Mouse (Mus musculus): ENCODE data around the gene Gm42417.
"Not testable (repeated sequence)": the region's sequence is repeated elsewhere in the genome, so short reads cannot be mapped to it uniquely, and the experiment has no call there.

The Gm42417 gene

GRCm38 (mm10) chr1:36545845-36546600, 6.8 kb upstream of the Gm42417 start:
- no peak for DNase-seq (ENCODE audit: low read depth, low spot score)

GRCm38 (mm10) chr1:36545382-36545781, 6.2 kb upstream of the Gm42417 start:
- DNase-seq (ENCODE audit: low read depth, low spot score) = no peak

- no peak for DNase-seq (ENCODE audit: low read depth, low spot score)
Measured at GRCm38 (mm10) chr1:36542925-36543324, 3.7 kb upstream of the Gm42417 start.

DNA sequence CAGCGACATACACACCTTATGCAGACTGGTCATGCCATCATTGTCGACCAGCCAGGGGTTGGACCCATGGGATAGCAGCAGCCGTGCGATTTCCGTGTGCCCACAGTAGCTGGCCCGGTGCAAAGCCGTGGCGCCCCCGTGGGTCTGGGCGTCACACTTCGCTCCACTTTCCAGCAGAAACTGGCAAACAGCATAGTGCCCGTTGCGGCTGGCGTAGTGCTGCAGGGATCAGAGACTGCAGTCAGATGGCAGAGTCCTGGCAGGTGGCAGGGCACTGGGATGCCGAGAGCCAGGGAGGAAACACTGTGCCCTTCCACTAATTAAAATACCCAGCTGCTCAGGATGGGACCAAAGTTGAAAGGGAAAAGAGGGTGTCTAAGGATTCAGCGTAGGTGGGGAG, 2.6 kb upstream of the Gm42417 start:
- DNase-seq (ENCODE audit: low read depth, low spot score) = no peak

GRCm38 (mm10) chr1:36540807-36541206, 1.6 kb upstream of the Gm42417 start:
- DNase-seq (ENCODE audit: low read depth, low spot score) = no peak

- DNase-seq (ENCODE audit: low read depth, low spot score) = no peak
Measured at GRCm38 (mm10) chr1:36540132-36540531, 903 bp upstream of the Gm42417 start.

DNA sequence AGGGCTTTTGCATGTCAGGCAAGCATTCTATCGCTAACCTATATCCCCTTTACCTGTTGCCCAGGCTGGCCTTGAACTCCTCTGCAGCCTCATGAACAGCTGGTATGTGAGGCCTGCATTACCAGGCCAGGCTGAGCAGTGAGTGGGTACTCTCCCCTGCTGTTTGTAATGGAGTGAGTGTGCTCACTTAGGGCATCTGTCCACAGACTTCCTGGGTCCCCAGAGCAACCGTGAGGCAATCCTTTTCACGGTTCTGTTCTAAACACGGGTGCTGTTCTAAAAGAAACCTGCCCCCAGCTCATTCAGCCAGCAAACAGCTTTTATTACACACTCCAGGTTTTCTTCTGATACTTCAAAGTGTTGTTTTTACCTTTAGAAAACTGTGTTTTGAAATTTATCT, 502 bp downstream of the Gm42417 start:
- DNase-seq (ENCODE audit: low read depth, low spot score) = no peak

GRCm38 (mm10) chr1:36536783-36537182, 2.4 kb downstream of the Gm42417 start, which contains the start of gene Ankrd23:
TSS of gene Ankrd23 (minus strand) at chr1:36536883.
- not testable (repeated sequence) for DNase-seq (ENCODE audit: low read depth, low spot score)

GRCm38 (mm10) chr1:36536397-36536728, 2.9 kb downstream of the Gm42417 start:
- DNase-seq (ENCODE audit: low read depth, low spot score) = no peak

DNA sequence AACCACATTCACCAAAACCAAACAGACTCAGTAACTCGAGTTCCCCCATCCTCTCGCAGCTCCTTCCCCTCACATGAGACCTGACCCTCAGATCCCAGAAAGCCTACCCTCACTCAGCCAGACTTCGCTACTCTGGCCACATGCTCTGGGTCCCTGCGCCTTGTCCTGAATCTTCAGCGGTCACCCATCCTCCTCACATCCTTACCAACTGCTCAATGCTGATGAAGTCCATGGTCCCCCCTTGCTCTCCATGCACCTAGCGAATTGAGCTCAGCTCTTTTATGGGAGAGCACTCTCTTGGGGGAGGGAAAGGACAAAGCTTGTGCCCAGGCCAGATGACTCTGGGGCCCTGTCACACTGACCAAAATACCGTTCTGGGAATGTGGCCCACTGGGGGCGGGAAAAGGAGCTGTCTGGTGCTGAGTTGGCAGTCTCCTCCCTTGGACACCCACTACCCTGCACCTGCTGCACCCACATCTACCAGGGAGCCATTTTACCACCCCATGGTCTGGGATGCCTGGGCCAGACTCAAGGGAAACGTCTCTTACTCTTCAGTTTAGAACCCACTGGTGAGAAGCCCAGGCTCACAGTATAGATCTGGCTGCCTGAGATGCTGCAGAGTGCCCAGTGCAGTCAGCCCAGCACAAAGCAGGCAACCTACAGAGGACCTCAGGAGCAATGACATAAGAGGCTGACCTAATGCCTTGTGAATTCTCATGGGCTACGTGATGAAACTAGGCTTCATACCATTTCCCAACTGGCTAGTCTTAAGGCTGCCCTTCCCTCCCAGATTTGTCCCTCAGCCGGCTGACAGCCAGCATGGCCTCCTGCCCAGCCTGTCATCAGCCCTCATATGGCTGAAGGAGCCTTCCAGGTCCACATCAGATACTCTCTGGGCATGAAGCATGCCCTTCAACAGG, 3.5 kb downstream of the Gm42417 start:
- DNase-seq (ENCODE audit: low read depth, low spot score) = no peak

- DNase-seq (ENCODE audit: low read depth, low spot score) = no peak
Measured at GRCm38 (mm10) chr1:36534595-36535058, 4.6 kb downstream of the Gm42417 start.

- DNase-seq (ENCODE audit: low read depth, low spot score) = no peak
Measured at GRCm38 (mm10) chr1:36533546-36533945, 5.7 kb downstream of the Gm42417 start.

GRCm38 (mm10) chr1:36531461-36531860, 7.8 kb downstream of the Gm42417 start:
- no peak for DNase-seq (ENCODE audit: low read depth, low spot score)

DNA sequence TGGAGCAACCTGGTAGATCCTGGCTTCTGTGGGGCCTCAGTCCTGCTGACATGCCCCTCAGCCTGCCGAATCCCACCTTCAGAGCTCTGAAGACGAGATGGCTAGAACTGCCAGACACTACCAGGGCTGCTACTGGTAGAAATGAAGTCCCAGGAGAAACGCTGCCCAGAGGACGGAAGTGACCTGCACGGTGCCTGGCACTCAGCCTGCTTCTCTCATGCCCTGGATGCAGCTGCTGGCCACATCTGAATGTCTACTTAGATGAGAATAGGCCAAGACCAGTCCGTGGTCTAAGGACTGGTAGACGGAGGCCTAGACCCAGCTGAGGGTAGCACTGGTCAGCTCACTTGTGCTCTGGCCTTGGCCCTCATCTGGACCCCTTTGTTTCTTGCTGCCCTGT, 8.3 kb downstream of the Gm42417 start:
- no peak for DNase-seq (ENCODE audit: low read depth, low spot score)

GRCm38 (mm10) chr1:36530485-36530884, 8.7 kb downstream of the Gm42417 start:
- DNase-seq (ENCODE audit: low read depth, low spot score) = no peak

DNA sequence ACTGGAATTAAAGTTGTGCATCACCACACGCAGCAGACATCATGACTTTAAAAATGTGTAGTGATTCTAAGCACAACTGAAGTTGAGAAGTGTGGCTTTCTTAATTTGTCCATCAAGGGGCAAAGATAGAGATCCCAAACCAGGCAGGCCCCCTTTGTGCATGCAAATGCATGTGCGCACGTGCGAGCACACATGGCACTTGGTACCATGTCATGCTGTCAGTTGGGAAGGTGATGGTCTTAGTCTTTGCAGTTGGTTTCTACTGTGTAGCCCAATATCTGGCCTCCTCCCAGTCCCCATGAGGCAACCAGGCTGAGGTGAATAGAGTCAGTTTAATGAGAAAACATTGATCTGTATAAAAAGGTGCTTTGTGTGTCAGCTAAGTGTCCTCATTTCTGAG, 9.4 kb downstream of the Gm42417 start:
- no peak for DNase-seq (ENCODE audit: low read depth, low spot score)

DNA sequence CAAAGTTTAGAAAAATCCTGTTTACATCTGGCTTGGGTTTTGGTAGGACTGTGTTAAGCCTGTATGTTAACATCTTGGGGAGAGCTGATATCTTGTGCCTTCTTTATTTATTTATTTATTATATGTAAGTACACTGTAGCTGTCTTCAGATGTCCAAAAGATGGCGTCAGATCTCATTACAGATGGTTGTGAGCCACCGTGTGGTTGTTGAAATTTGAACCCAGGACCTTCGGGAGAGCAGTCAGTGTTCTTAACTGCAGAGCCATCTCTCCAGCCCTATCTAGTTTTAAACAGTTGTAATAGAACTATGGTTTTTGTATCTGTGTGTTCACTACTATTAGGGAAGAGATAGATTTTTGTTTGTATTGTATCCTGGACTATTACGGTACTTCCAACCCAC, 10.0 kb downstream of the Gm42417 start:
- DNase-seq (ENCODE audit: low read depth, low spot score) = no peak

DNA sequence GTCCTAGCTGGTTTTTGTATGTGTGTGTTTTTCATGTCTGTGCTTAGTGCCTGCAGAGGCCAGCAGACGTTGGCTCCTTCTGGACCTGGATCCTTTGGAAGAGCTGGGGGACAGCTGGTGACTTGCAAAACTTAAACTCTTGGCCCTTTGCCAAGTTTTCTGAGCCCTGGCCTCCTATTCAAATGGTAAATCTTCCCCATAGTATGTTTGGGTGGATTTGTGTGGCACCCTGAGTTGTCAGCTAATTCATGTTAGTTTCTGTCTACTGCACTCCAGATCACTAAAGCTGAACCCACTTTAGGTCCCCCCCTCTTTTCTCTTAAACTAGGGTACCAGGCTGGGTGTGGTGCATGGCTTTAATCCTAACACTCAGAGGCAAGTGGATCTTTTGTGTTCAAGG, 10.9 kb downstream of the Gm42417 start:
- peak; percentile 43 for DNase-seq (ENCODE audit: low read depth, low spot score)

GRCm38 (mm10) chr1:36526903-36527302, 12.3 kb downstream of the Gm42417 start:
- no peak for DNase-seq (ENCODE audit: low read depth, low spot score)

DNA sequence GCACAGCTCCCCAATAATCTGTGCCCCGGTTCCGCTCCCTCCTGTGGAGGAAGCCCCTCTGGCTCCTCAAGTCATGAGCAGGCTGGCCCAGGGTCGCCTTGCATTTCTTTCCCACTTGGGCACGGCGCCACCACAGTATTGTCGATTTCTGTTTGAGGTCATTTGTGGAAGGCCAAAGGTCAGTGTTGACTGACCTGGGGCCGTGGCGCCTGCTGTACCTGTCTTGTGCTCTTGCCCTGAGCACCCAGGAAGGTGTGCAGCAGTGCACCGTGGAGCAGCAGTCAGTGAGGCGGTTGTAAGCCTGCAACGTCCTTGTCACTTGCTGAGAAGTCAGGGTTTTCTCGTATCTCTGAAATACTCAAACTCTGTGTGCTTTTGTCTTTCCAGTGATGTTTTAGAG, 13.5 kb downstream of the Gm42417 start:
- DNase-seq (ENCODE audit: low read depth, low spot score) = no peak

DNA sequence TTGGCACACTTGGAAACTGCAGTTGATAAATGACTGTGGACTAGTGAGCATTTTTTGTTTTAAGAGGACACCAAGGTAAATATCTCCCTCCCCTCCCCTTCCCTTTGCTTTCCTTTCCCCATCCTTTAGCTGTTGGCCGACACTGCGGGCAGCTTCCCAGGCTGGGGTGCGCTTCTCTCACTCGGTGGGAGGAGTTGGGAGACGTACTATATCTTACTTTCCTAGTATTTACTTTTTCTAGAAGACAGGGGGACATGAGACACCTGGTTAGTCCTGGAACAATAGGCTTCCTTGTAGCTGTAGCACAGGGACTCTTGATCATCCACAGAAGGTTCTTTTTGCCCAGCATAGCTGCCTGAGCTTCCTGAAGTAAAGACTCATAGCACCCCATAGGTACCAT, 15.2 kb downstream of the Gm42417 start:
- DNase-seq (ENCODE audit: low read depth, low spot score) = no peak

GRCm38 (mm10) chr1:36523332-36524013, 15.8 kb downstream of the Gm42417 start:
- no peak for DNase-seq (ENCODE audit: low read depth, low spot score)

Data from mesoderm, embryonic 11.5 days (tissue).